ENCODE assay signal across 8 mouse cellular contexts in genomic region chr7:31105061-31105768, GRCm38 (mm10). TPM values are rescaled to one million over a fixed set of nuclear protein-coding genes. Genes with fewer than 3 reads are reported as not detected.
DNase-seq lines count a peak whose midpoint lies in the region; ATAC-seq lines count a peak whose summit lies in the region.

No protein-coding gene starts in this region.

- H3K9me3 ChIP-seq in hindbrain, embryonic 11.5 days (ENCODE audit: control insufficient read depth, low read length), result no peaks in the 10 kb centered on the region
- no peaks in the 10 kb centered on the region for H3K9me3 ChIP-seq in hindbrain, embryonic 16.5 days (ENCODE audit: control insufficient read depth, low read length)
- no peaks in the 10 kb centered on the region for H3K9me3 ChIP-seq in neural tube, embryonic 11.5 days (ENCODE audit: control insufficient read depth, low read length)

- no peak overlapping the region for H3K4me2 ChIP-seq in hindbrain, embryonic 11.5 days (replicated peaks; ENCODE audit: low read depth, low read length)
- no peak overlapping the region for H3K4me2 ChIP-seq in hindbrain, embryonic 16.5 days (ENCODE audit: low read length)
- no peak overlapping the region for H3K4me2 ChIP-seq in neural tube, embryonic 11.5 days (ENCODE audit: low read depth)

- no peak overlapping the region for H3K27ac ChIP-seq in hindbrain, embryonic 11.5 days (ENCODE audit: low read depth, low read length)
- no peak overlapping the region for H3K27ac ChIP-seq in hindbrain, embryonic 16.5 days (ENCODE audit: low read depth, low read length)
- H3K27ac ChIP-seq in neural tube, embryonic 11.5 days (ENCODE audit: low read depth, low read length), result no peak overlapping the region

- H3K4me1 ChIP-seq in hindbrain, embryonic 11.5 days (replicated peaks; ENCODE audit: control insufficient read depth, insufficient read depth, low read length), result no peaks in the 10 kb centered on the region
- no peaks in the 10 kb centered on the region for H3K4me1 ChIP-seq in hindbrain, embryonic 16.5 days (ENCODE audit: control insufficient read depth, insufficient read depth, low read depth, low read length)
- H3K4me1 ChIP-seq in neural tube, embryonic 11.5 days (ENCODE audit: control insufficient read depth, insufficient read depth, low read length), result no peaks in the 10 kb centered on the region

- H3K36me3 ChIP-seq in hindbrain, embryonic 11.5 days (ENCODE audit: control insufficient read depth, insufficient read depth, low read length), result no peaks in the 10 kb centered on the region
- no peaks in the 10 kb centered on the region for H3K36me3 ChIP-seq in hindbrain, embryonic 16.5 days (ENCODE audit: control insufficient read depth, insufficient read depth, low read length)
- H3K36me3 ChIP-seq in neural tube, embryonic 11.5 days (ENCODE audit: control insufficient read depth, insufficient read depth, low read length), result no peaks in the 10 kb centered on the region

- no peak overlapping the region for H3K9ac ChIP-seq in hindbrain, embryonic 11.5 days (ENCODE audit: low read depth, low read length)
- no peak overlapping the region for H3K9ac ChIP-seq in hindbrain, embryonic 16.5 days (ENCODE audit: low read depth, low read length)
- H3K9ac ChIP-seq in neural tube, embryonic 11.5 days (ENCODE audit: low read length), result no peak overlapping the region

- no peak for ATAC-seq in hindbrain, embryonic 11.5 days (ENCODE audit: low FRiP score)
- ATAC-seq in hindbrain, embryonic 16.5 days, result no peak
- no peak for ATAC-seq in neural tube, embryonic 11.5 days (ENCODE audit: insufficient read depth, low FRiP score, low TSS enrichment)

- WGBS in hindbrain, embryonic 11.5 days, result 63% methylated on average over 15 of the region's 15 CpGs
- 62% methylated on average over 15 of the region's 15 CpGs for WGBS in hindbrain, embryonic 16.5 days
- WGBS in neural tube, embryonic 11.5 days, result 64% methylated on average over 15 of the region's 15 CpGs

- H3K27me3 ChIP-seq in hindbrain, embryonic 11.5 days (ENCODE audit: control insufficient read depth, insufficient read depth, low read length), result no peaks in the 10 kb centered on the region
- no peaks in the 10 kb centered on the region for H3K27me3 ChIP-seq in hindbrain, embryonic 16.5 days (replicated peaks; ENCODE audit: control insufficient read depth, insufficient read depth, low read length)
- H3K27me3 ChIP-seq in neural tube, embryonic 11.5 days (ENCODE audit: control insufficient read depth, insufficient read depth, low read length), result no peaks in the 10 kb centered on the region

- peak; percentile 61 for DNase-seq in hindbrain, embryonic 11.5 days (ENCODE audit: low spot score)
- DNase-seq in urinary bladder, postnatal 25 days (ENCODE audit: low spot score), result peak; percentile 55
- no peak for DNase-seq in urinary bladder, adult 2 months (ENCODE audit: low spot score)
- peak; percentile 72 for DNase-seq in gastrocnemius, adult 18-20 months (ENCODE audit: low spot score)
- DNase-seq in kidney, postnatal 10 days, result peak; percentile 81
- peak; percentile 65 for DNase-seq in neural tube, embryonic 11.5 days (ENCODE audit: low spot score)
- DNase-seq in layer of hippocampus, adult 9-11 months, result no peak

- no peak overlapping the region for H3K4me3 ChIP-seq in hindbrain, embryonic 11.5 days (ENCODE audit: low read depth, low read length)
- H3K4me3 ChIP-seq in hindbrain, embryonic 16.5 days (ENCODE audit: low read length), result no peak overlapping the region
- H3K4me3 ChIP-seq in neural tube, embryonic 11.5 days (ENCODE audit: low read depth, low read length), result no peak overlapping the region

RNA-seq across cellular contexts. Expression of gene Hpn, which starts 9.9 kb away (rescaled TPM):
- 0.56 and 1.4 TPM in 2 replicates for polyA plus RNA-seq in hindbrain, embryonic 11.5 days (2014; fragmentation: Nextera tagmentation; extraction: Ambion mirVana)
- polyA plus RNA-seq in hindbrain, embryonic 16.5 days (2015; fragmentation: Nextera tagmentation; extraction: Ambion mirVana), result 0.61 and 0.75 TPM in 2 replicates
- 2.2 and 2.7 TPM in 2 replicates for polyA plus RNA-seq in urinary bladder, adult 2 months (2012; rRNA removed)
- total RNA-seq in gastrocnemius, adult 18-20 months (2021), result 10 to 100 TPM; 15.0 to 20.7 TPM
- polyA plus RNA-seq in neural tube, embryonic 11.5 days (2014; fragmentation: Nextera tagmentation; extraction: Ambion mirVana), result 1.6 TPM in 2 replicates

RNA-seq across cellular contexts. Expression of gene Scn1b, which starts 21.6 kb away (rescaled TPM):
- 0.60 and 0.86 TPM in 2 replicates for polyA plus RNA-seq in hindbrain, embryonic 11.5 days (2014; fragmentation: Nextera tagmentation; extraction: Ambion mirVana)
- polyA plus RNA-seq in hindbrain, embryonic 16.5 days (2015; fragmentation: Nextera tagmentation; extraction: Ambion mirVana), result 19.0 TPM in 2 replicates
- 49.1 and 54.5 TPM in 2 replicates for polyA plus RNA-seq in urinary bladder, adult 2 months (2012; rRNA removed)
- 100 to 1,000 TPM; 924 to 953 TPM for total RNA-seq in gastrocnemius, adult 18-20 months (2021)
- polyA plus RNA-seq in neural tube, embryonic 11.5 days (2014; fragmentation: Nextera tagmentation; extraction: Ambion mirVana), result 0.65 and 0.94 TPM in 2 replicates

RNA-seq across cellular contexts. Expression of gene Fxyd3, which starts 28.7 kb away (rescaled TPM):
- polyA plus RNA-seq in hindbrain, embryonic 11.5 days (2014; fragmentation: Nextera tagmentation; extraction: Ambion mirVana), result 6.3 and 8.6 TPM in 2 replicates
- polyA plus RNA-seq in hindbrain, embryonic 16.5 days (2015; fragmentation: Nextera tagmentation; extraction: Ambion mirVana), result 0.43 and 0.95 TPM in 2 replicates
- polyA plus RNA-seq in urinary bladder, adult 2 months (2012; rRNA removed), result 445 and 558 TPM in 2 replicates
- 1 to 10 TPM in 1 of 2 experiments, under 1 TPM in 1; 1.00 to 1.6 TPM for total RNA-seq in gastrocnemius, adult 18-20 months (2021)
- polyA plus RNA-seq in neural tube, embryonic 11.5 days (2014; fragmentation: Nextera tagmentation; extraction: Ambion mirVana), result 6.0 and 7.7 TPM in 2 replicates

RNA-seq across cellular contexts. Expression of gene Lgi4, which starts 46.1 kb away (rescaled TPM):
- 1.0 and 2.8 TPM in 2 replicates for polyA plus RNA-seq in hindbrain, embryonic 11.5 days (2014; fragmentation: Nextera tagmentation; extraction: Ambion mirVana)
- 0.50 and 0.65 TPM in 2 replicates for polyA plus RNA-seq in hindbrain, embryonic 16.5 days (2015; fragmentation: Nextera tagmentation; extraction: Ambion mirVana)
- 16.0 and 17.8 TPM in 2 replicates for polyA plus RNA-seq in urinary bladder, adult 2 months (2012; rRNA removed)
- total RNA-seq in gastrocnemius, adult 18-20 months (2021), result 1 to 10 TPM; 1.7 to 3.5 TPM
- polyA plus RNA-seq in neural tube, embryonic 11.5 days (2014; fragmentation: Nextera tagmentation; extraction: Ambion mirVana), result 4.6 and 4.9 TPM in 2 replicates

RNA-seq across cellular contexts. Expression of gene Fxyd1, which starts 48.2 kb away (rescaled TPM):
- 15.6 and 18.1 TPM in 2 replicates for polyA plus RNA-seq in hindbrain, embryonic 11.5 days (2014; fragmentation: Nextera tagmentation; extraction: Ambion mirVana)
- 69.4 and 89.9 TPM in 2 replicates for polyA plus RNA-seq in hindbrain, embryonic 16.5 days (2015; fragmentation: Nextera tagmentation; extraction: Ambion mirVana)
- 494 and 552 TPM in 2 replicates for polyA plus RNA-seq in urinary bladder, adult 2 months (2012; rRNA removed)
- 1,000 to 10,000 TPM in 1 of 2 experiments, 100 to 1,000 TPM in 1; 983 to 1,012 TPM for total RNA-seq in gastrocnemius, adult 18-20 months (2021)
- polyA plus RNA-seq in neural tube, embryonic 11.5 days (2014; fragmentation: Nextera tagmentation; extraction: Ambion mirVana), result 17.0 and 21.8 TPM in 2 replicates

Comparison
In these comparisons a context has a peak if more than half of its experiments do, and no peak if none do; other contexts are left out.
1. DNase-seq: peak in hindbrain, embryonic 11.5 days (single experiment), urinary bladder, postnatal 25 days (single experiment), gastrocnemius, adult 18-20 months (single experiment), kidney, postnatal 10 days (single experiment) and neural tube, embryonic 11.5 days (single experiment); none in urinary bladder, adult 2 months (single experiment) and layer of hippocampus, adult 9-11 months (single experiment).
2. RNA of gene Scn1b, which starts 21.6 kb away (polyA plus RNA-seq): 49.1 to 54.5 TPM in urinary bladder, adult 2 months and 19.0 TPM in hindbrain, embryonic 16.5 days; 0.65 to 0.94 TPM in neural tube, embryonic 11.5 days and 0.60 to 0.86 TPM in hindbrain, embryonic 11.5 days; every median in the first group is over 10 times any median in the second.
3. RNA of gene Fxyd3, which starts 28.7 kb away (polyA plus RNA-seq): 445 to 558 TPM in urinary bladder, adult 2 months; 6.0 to 7.7 TPM in neural tube, embryonic 11.5 days, 6.3 to 8.6 TPM in hindbrain, embryonic 11.5 days and 0.43 to 0.95 TPM in hindbrain, embryonic 16.5 days; every median in the first group is over 10 times any median in the second.